Mouse (Mus musculus): Measurements from ENCODE around the gene Prl8a6.

Gene Prl8a6

GRCm38 (mm10) chr13:27438588-27438987, at the start of gene Prl8a6:
Gene Prl8a6, minus strand, starts transcription at chr13:27438688.
- no peak for DNase-seq (ENCODE audit: low read depth, low spot score)

- no peak for DNase-seq (ENCODE audit: low read depth, low spot score)
These were observed 5.3 kb downstream of the Prl8a6 start for GRCm38 (mm10) chr13:27433159-27433558.

GRCm38 (mm10) chr13:27413640-27414039, 24.8 kb downstream of the Prl8a6 start:
- no peak for DNase-seq (ENCODE audit: low read depth, low spot score)

- DNase-seq (ENCODE audit: low read depth, low spot score): peak; percentile 50
These were observed 39.3 kb downstream of the Prl8a6 start for GRCm38 (mm10) chr13:27399061-27399724.

GRCm38 (mm10) chr13:27390746-27391145, 47.7 kb downstream of the Prl8a6 start, which contains the start of gene Prl2b1:
Gene Prl2b1, minus strand, starts transcription at chr13:27390846.
- no peak for DNase-seq (ENCODE audit: low read depth, low spot score)
